ENCODE assay signal across 26 mouse cellular contexts in the genomic region with DNA sequence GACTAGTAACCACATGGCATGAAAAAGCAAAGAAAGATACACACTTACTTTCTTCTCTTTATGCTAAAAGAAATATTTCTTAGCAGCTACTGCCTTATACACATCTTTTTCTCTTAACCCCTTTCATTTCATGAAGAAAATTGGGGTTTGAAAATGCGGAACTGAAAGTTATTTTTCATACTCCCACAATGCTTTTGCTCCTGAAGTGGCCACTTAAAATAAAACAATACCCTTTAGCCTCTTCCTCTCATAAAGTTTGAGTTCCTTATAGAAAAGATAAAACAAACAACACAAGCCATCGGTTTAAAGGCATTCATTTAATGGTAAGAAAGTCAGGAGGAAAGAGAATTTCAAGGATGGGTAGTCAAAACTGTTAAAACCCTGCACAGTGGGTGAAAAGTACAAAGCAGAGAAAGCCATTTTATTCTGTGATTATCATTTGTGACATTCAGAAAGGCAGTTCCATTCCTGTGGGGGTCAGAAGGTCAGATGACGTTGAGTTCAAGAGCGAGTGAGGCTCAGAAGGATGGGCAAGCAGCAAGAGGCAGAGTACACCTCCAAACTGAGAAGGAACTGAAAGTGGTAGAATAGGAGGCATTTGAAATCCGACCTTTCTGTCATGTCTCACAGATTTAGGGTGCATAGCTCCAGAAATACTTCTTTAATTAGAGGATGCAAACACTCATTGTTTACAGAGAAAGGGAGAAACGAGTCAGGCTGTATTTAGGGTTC. TPM values are rescaled to one million over a fixed set of nuclear protein-coding genes. Genes with fewer than 3 reads are reported as not detected.
DNase-seq lines count a peak whose midpoint lies in the region; ATAC-seq and TF ChIP-seq lines count a peak whose summit lies in the region.
"Had no signal": no experiment of that assay in that cellular context is flagged by ENCODE, and none has a peak within 500 bp of the region (broad histone marks: within the 10 kb centered on the region; RNA-seq: fewer than 3 reads in every experiment).

No protein-coding gene starts in this region.

- no peak for DNase-seq in urinary bladder, postnatal 4 days (ENCODE audit: low spot score in 2 of 2)
- DNase-seq in cerebellum, postnatal 36 days, result no peak
- DNase-seq in kidney, adult 11 months, result no peak
- DNase-seq: adrenal gland, postnatal 10 days; cerebellum, adult 8-10 months; cerebellum, postnatal 14 days; gastrocnemius, adult 2 months; gastrocnemius, postnatal 25 days; heart, adult 11 months; heart, postnatal 36 days had no signal

- H3K4me2 ChIP-seq in neural tube, embryonic 13.5 days, result no peak overlapping the region
- H3K4me2 ChIP-seq in neural tube, embryonic 15.5 days, result no peak overlapping the region
- H3K4me2 ChIP-seq: embryonic facial prominence, embryonic 15.5 days; heart, embryonic 13.5 days had no signal

- peak overlapping the region; percentile 72; the same call in 1 of the 2 replicates for H3K27ac ChIP-seq in neural tube, embryonic 13.5 days (replicated peaks)
- no peak overlapping the region for H3K27ac ChIP-seq in neural tube, embryonic 15.5 days (replicated peaks)
- 0 out of 2 replicates have a peak overlapping the region, but pooled peaks have one; percentile 27 for H3K27ac ChIP-seq in bone marrow, adult 2 months (ENCODE audit: control insufficient read depth, insufficient read depth, low read depth, low read length, poor library complexity)
- H3K27ac ChIP-seq: embryonic facial prominence, embryonic 15.5 days; forebrain, embryonic 10.5 days; gastrocnemius, adult 2 months; heart, embryonic 13.5 days had no signal

- no peaks in the 10 kb centered on the region for H3K4me1 ChIP-seq in neural tube, embryonic 13.5 days (replicated peaks)
- no peaks in the 10 kb centered on the region for H3K4me1 ChIP-seq in neural tube, embryonic 15.5 days
- H3K4me1 ChIP-seq in bone marrow, adult 2 months (ENCODE audit: control insufficient read depth, insufficient read depth, low read length), result peaks cover 1% of the 10 kb centered on the region; the same call in 1 of the 2 replicates
- H3K4me1 ChIP-seq: embryonic facial prominence, embryonic 15.5 days; forebrain, embryonic 10.5 days had no signal

- H3K9ac ChIP-seq in neural tube, embryonic 13.5 days, result no peak overlapping the region
- H3K9ac ChIP-seq in neural tube, embryonic 15.5 days (replicated peaks), result no peak overlapping the region
- H3K9ac ChIP-seq: embryonic facial prominence, embryonic 15.5 days; heart, embryonic 13.5 days had no signal

- TF ChIP-seq CTCF in bone marrow, adult 2 months (IDR thresholded peaks at IDR 0.05; ENCODE audit: control insufficient read depth, insufficient read depth, low read length), result no peak

- H3K9me3 ChIP-seq in neural tube, embryonic 13.5 days, result no peaks in the 10 kb centered on the region
- H3K9me3 ChIP-seq in neural tube, embryonic 15.5 days (replicated peaks), result no peaks in the 10 kb centered on the region
- H3K9me3 ChIP-seq: embryonic facial prominence, embryonic 15.5 days; forebrain, embryonic 10.5 days; G1E; heart, embryonic 13.5 days had no signal

- no peaks in the 10 kb centered on the region for H3K36me3 ChIP-seq in neural tube, embryonic 13.5 days
- H3K36me3 ChIP-seq in neural tube, embryonic 15.5 days, result no peaks in the 10 kb centered on the region
- H3K36me3 ChIP-seq: embryonic facial prominence, embryonic 15.5 days; forebrain, embryonic 10.5 days; G1E; heart, embryonic 13.5 days had no signal

- no peak overlapping the region for H3K4me3 ChIP-seq in neural tube, embryonic 13.5 days
- H3K4me3 ChIP-seq in neural tube, embryonic 15.5 days (replicated peaks), result no peak overlapping the region
- H3K4me3 ChIP-seq in bone marrow, adult 2 months (replicated peaks; ENCODE audit: control insufficient read depth, low read depth, low read length), result no peak overlapping the region
- H3K4me3 ChIP-seq: embryonic facial prominence, embryonic 15.5 days; erythroblast, embryonic 14.5 days; forebrain, embryonic 10.5 days; gastrocnemius, adult 2 months; heart, embryonic 13.5 days had no signal

- TF ChIP-seq POLR2A in bone marrow, adult 2 months (IDR thresholded peaks at IDR 0.05; ENCODE audit: borderline replicate concordance, control insufficient read depth, low read depth, low read length), result no peak

- no peaks in the 10 kb centered on the region for H3K27me3 ChIP-seq in neural tube, embryonic 13.5 days
- H3K27me3 ChIP-seq in neural tube, embryonic 15.5 days (replicated peaks), result no peaks in the 10 kb centered on the region
- H3K27me3 ChIP-seq: embryonic facial prominence, embryonic 15.5 days; heart, embryonic 13.5 days had no signal

- 37% methylated on average over 6 of the region's 6 CpGs for WGBS in neural tube, embryonic 13.5 days
- 32% methylated on average over 6 of the region's 6 CpGs for WGBS in neural tube, embryonic 15.5 days
- WGBS in bone marrow, adult 2 months, result 43% methylated on average over 6 of the region's 6 CpGs

- ATAC-seq in neural tube, embryonic 13.5 days (ENCODE audit: low read depth), result no peak
- no peak for ATAC-seq in neural tube, embryonic 15.5 days (ENCODE audit: low FRiP score)
- peak; percentile 59 for ATAC-seq in granulocyte monocyte progenitor cell, adult 5-6 weeks (replicated peaks; ENCODE audit: poor library complexity, severe bottlenecking)
- peak; percentile 91 for ATAC-seq in neutrophil, adult 5-6 weeks (ENCODE audit: extremely low read depth, insufficient number of reproducible peaks, low FRiP score, poor library complexity, severe bottlenecking)
- ATAC-seq: forebrain, embryonic 14.5 days; hindbrain, embryonic 16.5 days; inflammation-experienced regulatory T-cells, adult 6 months had no signal

RNA-seq across cellular contexts. Expression of gene Chmp2b, which starts 14.9 kb away (rescaled TPM):
- 194 and 213 TPM in 2 replicates for polyA plus RNA-seq in neural tube, embryonic 13.5 days (2015; fragmentation: Nextera tagmentation; extraction: Ambion mirVana)
- 151 and 158 TPM in 2 replicates for polyA plus RNA-seq in neural tube, embryonic 15.5 days (2015; fragmentation: Nextera tagmentation; extraction: Ambion mirVana)
- 5.8 and 8.9 TPM in 2 replicates for polyA plus RNA-seq in bone marrow, adult 2 months (2011; ENCODE audit: insufficient read depth, insufficient read length, low replicate concordance, missing spikeins)
- 35.5 and 44.5 TPM in 2 replicates for total RNA-seq in granulocyte monocyte progenitor cell, adult 5-6 weeks (2014; fragmentation: Nextera tagmentation)
- total RNA-seq in granulocyte monocyte progenitor cell, adult 5-6 weeks (2017), result 29.7 and 32.0 TPM in 2 replicates
- 33.6 and 36.9 TPM in 2 replicates for total RNA-seq in neutrophil, adult 5-6 weeks (2017)

RNA-seq across cellular contexts. Expression of gene Pou1f1, which starts 57.2 kb away (rescaled TPM):
- polyA plus RNA-seq in neural tube, embryonic 13.5 days (2015; fragmentation: Nextera tagmentation; extraction: Ambion mirVana), result not detected in 2 replicates
- 0.26 TPM in 1 of 2 replicates, not detected in the other for polyA plus RNA-seq in neural tube, embryonic 15.5 days (2015; fragmentation: Nextera tagmentation; extraction: Ambion mirVana)
- polyA plus RNA-seq in bone marrow, adult 2 months (2011; ENCODE audit: insufficient read depth, insufficient read length, low replicate concordance, missing spikeins), result not detected in 2 replicates
- total RNA-seq in granulocyte monocyte progenitor cell, adult 5-6 weeks (2014; fragmentation: Nextera tagmentation), result not detected in 2 replicates
- total RNA-seq in granulocyte monocyte progenitor cell, adult 5-6 weeks (2017), result not detected in 2 replicates
- 0.47 TPM in 1 of 2 replicates, not detected in the other for total RNA-seq in neutrophil, adult 5-6 weeks (2017)
- total RNA-seq: adrenal gland, postnatal 10 days; adrenal gland, postnatal 4 days; gastrocnemius, adult 2 months; gastrocnemius, postnatal 25 days; heart, postnatal 36 days had no signal
- polyA plus RNA-seq: embryonic facial prominence, embryonic 11.5 days; embryonic facial prominence, embryonic 15.5 days; erythroblast, embryonic 14.5 days; forebrain, embryonic 10.5 days; forebrain, embryonic 14.5 days; G1E; heart, embryonic 13.5 days; heart, postnatal 0 days; hindbrain, embryonic 16.5 days had no signal

Comparison
In these comparisons a context has a peak if more than half of its experiments do, and no peak if none do; other contexts are left out.
1. ATAC-seq: peak in granulocyte monocyte progenitor cell, adult 5-6 weeks (single experiment) and neutrophil, adult 5-6 weeks (single experiment); none in neural tube, embryonic 13.5 days (single experiment) and neural tube, embryonic 15.5 days (single experiment).
2. RNA of gene Chmp2b, which starts 14.9 kb away (polyA plus RNA-seq): 194 to 213 TPM in neural tube, embryonic 13.5 days and 151 to 158 TPM in neural tube, embryonic 15.5 days; 5.8 to 8.9 TPM in bone marrow, adult 2 months; every median in the first group is over 10 times any median in the second.